Mouse (Mus musculus) NIH3T3 (cell line): Measurements from ENCODE around the gene Tmem218.
A peak's percentile ranks its signal among the peaks of the same experiment; 100 is the strongest.

Experiments
- DNase-seq: peaks from one replicate; pipeline ENCODE4 v3.0.0-alpha.2; 2012; ENCODE audit warnings: low read depth

The Tmem218 gene

GRCm38 (mm10) chr9:37232201-37233195 is 24.5 kb downstream of the Tmem218 start:
- peak; percentile 36 for DNase-seq

- peak; percentile 79 for DNase-seq
Measured at GRCm38 (mm10) chr9:37235951-37236737, 28.1 kb downstream of the Tmem218 start.

GRCm38 (mm10) chr9:37242764-37243163 is 34.7 kb downstream of the Tmem218 start:
- no peak for DNase-seq

DNA sequence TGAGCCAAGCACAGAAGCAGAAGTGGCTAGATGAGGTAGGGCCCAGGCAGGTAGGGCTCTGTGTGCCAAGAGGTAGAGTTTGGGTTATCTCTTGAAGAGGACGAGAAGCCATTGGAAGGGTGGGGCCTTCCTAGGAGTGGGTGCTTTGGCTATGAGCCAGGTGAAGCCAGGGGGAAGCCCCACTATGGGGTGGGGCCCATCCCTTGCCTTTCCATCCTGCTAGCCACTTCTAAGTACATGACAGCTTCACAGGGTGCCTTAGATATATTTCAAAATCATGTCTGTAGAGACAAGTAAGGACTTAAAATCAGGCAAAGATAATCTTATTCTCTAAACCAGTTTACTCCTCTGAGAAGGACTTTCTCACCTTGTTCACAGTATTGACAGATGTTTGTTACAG is 36.6 kb downstream of the Tmem218 start:
- DNase-seq: no peak

DNA sequence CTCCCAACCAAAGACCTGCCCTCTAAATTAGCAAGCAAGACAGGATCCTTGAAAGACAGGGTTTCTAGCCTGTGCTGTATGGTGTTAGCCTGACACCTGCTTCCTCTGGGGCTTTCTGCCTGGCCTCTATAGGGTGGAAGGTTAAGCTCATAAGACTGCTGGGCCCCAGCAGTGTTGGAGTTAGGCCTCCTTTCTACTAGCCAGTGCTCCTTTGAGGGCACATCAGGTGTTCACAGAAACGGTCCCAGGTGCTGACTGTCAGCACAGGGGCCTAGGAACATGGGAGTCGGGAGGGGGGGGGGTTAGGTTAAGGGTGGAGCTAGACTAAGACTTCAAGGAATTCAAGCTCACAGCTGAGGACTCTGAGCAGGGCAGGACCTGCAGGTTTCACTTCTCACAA is 37.4 kb downstream of the Tmem218 start:
- no peak for DNase-seq

DNA sequence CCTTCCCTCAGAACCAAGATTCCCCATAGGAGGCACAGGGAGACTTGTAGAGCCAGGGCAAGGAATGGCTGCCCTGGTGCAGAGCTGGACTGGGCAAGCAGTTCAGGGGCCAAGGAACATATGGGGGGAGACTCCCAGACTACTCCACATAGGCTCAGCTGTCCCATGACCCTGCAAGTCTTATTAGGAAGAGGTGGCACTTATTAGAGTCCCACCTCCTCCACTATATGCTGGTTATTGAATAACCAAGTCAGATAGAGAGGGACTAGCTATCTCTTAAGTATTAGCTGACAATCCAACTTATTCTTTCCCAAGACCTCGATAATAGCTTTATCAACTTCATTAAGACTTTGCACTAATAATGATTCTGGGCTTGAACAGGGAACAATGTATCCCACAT is 37.8 kb downstream of the Tmem218 start:
- DNase-seq: no peak

DNA sequence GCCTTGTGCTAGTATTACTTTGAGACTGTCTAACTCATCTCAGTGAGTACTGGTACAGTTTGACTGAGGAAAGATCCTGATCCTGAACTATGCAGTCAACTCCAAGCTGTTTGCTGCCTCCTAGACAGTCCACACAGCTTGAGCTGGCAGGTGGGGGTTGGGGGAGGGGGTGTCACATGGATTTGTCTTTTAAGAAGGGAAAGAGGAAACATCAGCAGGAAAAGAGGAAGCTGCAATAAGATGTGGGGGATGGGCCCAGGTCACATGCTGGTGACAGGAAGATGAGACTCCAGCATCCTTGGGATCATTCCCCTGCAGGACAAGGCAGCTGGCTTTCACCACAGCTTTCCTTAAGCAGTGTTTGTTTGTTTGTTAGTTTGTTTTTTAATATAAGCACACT is 39.4 kb downstream of the Tmem218 start:
- DNase-seq: no peak

- DNase-seq: no peak
Measured at GRCm38 (mm10) chr9:37248381-37248906, 40.4 kb downstream of the Tmem218 start.

- DNase-seq: no peak
Measured at GRCm38 (mm10) chr9:37249976-37250375, 42.0 kb downstream of the Tmem218 start.

- DNase-seq: no peak
Measured at GRCm38 (mm10) chr9:37250631-37251030, 42.6 kb downstream of the Tmem218 start.

- DNase-seq: no peak
Measured at GRCm38 (mm10) chr9:37254531-37255110, 46.6 kb downstream of the Tmem218 start.

DNA sequence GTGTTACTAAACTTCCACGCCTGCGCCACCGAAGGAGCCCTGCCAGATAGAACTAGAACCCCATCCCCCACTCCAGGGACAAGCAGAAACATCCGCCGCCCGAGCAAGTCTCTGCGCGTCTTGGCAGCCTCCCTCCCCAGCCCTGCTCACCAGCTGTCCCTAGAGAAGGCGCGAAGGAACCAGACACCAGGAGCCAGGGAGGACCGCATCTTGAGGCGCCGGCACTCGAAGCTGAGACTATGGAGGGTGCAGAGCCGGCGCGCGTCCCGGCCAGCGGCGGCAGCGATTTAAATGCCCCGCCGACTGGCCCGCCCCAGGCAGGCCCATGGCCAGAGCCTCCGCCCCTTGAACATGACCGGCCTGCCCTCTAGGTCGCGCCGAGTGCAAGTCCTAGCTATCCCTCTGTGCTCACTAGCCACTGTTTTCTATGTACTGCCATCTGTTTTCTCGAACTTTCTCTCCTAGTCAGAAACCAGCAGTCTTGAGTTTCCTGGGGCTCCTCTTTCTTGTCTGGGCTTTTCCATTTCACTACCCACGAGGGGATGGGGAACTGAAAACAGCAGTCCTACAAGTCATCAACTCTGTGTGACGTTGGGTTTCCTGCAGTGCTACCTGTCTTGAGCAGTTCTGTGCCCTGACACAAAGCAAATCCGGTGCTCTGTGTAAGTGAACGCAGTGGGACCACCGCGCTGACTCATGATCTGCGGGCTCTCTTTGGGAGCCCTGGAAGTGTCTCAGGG is 47.3 kb downstream of the Tmem218 start, which contains the start of gene Slc37a2:
Slc37a2 (minus strand) TSS at position 590 of the 740 bp plus-strand sequence.
- peak; percentile 58 for DNase-seq

GRCm38 (mm10) chr9:37255889-37256225 is 47.8 kb downstream of the Tmem218 start:
- DNase-seq: peak; percentile 87

DNA sequence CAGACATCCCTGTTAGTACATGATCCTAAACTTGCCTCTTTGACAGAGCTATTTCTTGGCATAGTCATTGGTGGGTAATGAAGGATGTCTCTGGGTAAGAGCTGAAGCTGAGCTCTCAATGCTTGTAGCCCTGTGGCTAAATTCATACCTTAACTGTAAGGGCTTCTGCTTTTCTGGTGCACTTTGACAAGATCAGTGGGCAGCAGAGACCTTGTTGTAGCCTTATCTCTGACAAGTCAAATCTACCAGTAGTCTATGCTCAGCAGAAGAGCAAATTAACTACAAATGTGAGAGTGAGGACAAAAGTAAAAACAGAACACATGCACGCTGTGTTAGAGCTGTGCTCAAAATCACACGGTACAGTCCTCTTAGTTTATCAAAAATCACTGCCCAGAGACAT is 58.6 kb downstream of the Tmem218 start:
- no peak for DNase-seq
